24 mouse cellular contexts compared by ENCODE assay signal in the genomic region with DNA sequence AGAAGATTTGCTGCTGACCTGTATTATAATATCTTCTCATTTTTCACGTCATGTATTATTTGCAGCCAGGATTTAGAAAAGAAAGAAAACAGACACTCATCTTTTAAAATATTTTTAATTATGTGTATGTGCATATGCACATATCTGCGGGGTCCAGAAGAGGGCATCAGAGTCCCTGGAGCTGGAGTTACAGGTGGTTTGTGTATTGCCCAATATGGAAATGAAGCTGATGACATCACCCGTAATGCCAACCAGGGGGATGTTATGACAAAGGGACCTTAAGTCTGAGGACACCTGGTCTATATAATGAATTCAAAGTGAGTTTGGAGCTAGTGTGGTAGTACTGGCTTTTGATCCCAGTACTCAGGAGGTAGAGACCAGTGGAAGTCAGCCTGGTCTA. TPM values are rescaled to one million over a fixed set of nuclear protein-coding genes. Genes with fewer than 3 reads are reported as not detected.
DNase-seq lines count a peak whose midpoint lies in the region; ATAC-seq and TF ChIP-seq lines count a peak whose summit lies in the region.
"Had no signal": no experiment of that assay in that cellular context is flagged by ENCODE, and none has a peak within 500 bp of the region (broad histone marks: within the 10 kb centered on the region; RNA-seq: fewer than 3 reads in every experiment).

No protein-coding gene starts in this region.

- TF ChIP-seq POLR2A in kidney, adult 2 months (IDR thresholded peaks at IDR 0.05; ENCODE audit: low read depth, low read length) = no peak
- TF ChIP-seq POLR2A in CH12.LX (IDR thresholded peaks at IDR 0.05; ENCODE audit: low read depth, low read length) = no peak

- TF ChIP-seq RAD21 in CH12.LX (IDR thresholded peaks at IDR 0.05; ENCODE audit: low read depth, low read length) = peak; percentile 30

- 96% methylated on average over 3 of the region's 3 CpGs for WGBS in kidney, adult 2 months

- H3K27ac ChIP-seq in kidney, adult 2 months (ENCODE audit: insufficient read depth, low read depth, low read length) = no peak overlapping the region
- no peak overlapping the region for H3K27ac ChIP-seq in CH12.LX (ENCODE audit: insufficient read depth, low read depth)
- H3K27ac ChIP-seq: forebrain, embryonic 13.5 days; heart, embryonic 10.5 days; intestine, embryonic 15.5 days; limb, embryonic 10.5 days; macrophage; midbrain, embryonic 10.5 days had no signal

- H3K9me3 ChIP-seq in CH12.LX (replicated peaks; ENCODE audit: low read length) = no peaks in the 10 kb centered on the region
- H3K9me3 ChIP-seq: forebrain, embryonic 13.5 days; G1E; heart, embryonic 10.5 days; intestine, embryonic 15.5 days; limb, embryonic 10.5 days; midbrain, embryonic 10.5 days had no signal

- H3K27me3 ChIP-seq in kidney, adult 2 months (replicated peaks; ENCODE audit: control insufficient read depth, insufficient read depth, low read length) = no peaks in the 10 kb centered on the region
- no peaks in the 10 kb centered on the region for H3K27me3 ChIP-seq in CH12.LX (replicated peaks)
- H3K27me3 ChIP-seq: forebrain, embryonic 13.5 days; intestine, embryonic 15.5 days had no signal

- H3K36me3 ChIP-seq in kidney, adult 2 months (ENCODE audit: control insufficient read depth, insufficient read depth, low read length) = no peaks in the 10 kb centered on the region
- no peaks in the 10 kb centered on the region for H3K36me3 ChIP-seq in CH12.LX (replicated peaks in 1 of 2; ENCODE audit: control insufficient read depth in 1 of 2, insufficient read depth in 1 of 2, low read length in 1 of 2)
- H3K36me3 ChIP-seq: G1E; heart, embryonic 10.5 days; intestine, embryonic 15.5 days; limb, embryonic 10.5 days; midbrain, embryonic 10.5 days had no signal

- no peak overlapping the region for H3K4me2 ChIP-seq in CH12.LX (ENCODE audit: insufficient read depth, low read depth, poor library complexity, severe bottlenecking)
- H3K4me2 ChIP-seq: forebrain, embryonic 13.5 days; intestine, embryonic 15.5 days had no signal

- H3K4me1 ChIP-seq in kidney, adult 2 months (ENCODE audit: control insufficient read depth, insufficient read depth, low read length) = no peaks in the 10 kb centered on the region
- no peaks in the 10 kb centered on the region for H3K4me1 ChIP-seq in CH12.LX (ENCODE audit: control insufficient read depth in 1 of 2, insufficient read depth in 2 of 2)
- H3K4me1 ChIP-seq: forebrain, embryonic 13.5 days; heart, embryonic 10.5 days; intestine, embryonic 15.5 days; limb, embryonic 10.5 days; midbrain, embryonic 10.5 days had no signal

- no peak overlapping the region for H3K9ac ChIP-seq in CH12.LX (ENCODE audit: insufficient read depth, low read depth)
- H3K9ac ChIP-seq: forebrain, embryonic 13.5 days; intestine, embryonic 15.5 days had no signal

- no peak for TF ChIP-seq EP300 in CH12.LX (IDR thresholded peaks at IDR 0.05; ENCODE audit: low read length)

- peak; percentile 3 for DNase-seq in kidney, adult 2 months
- no peak for DNase-seq in kidney, adult 8-10 months
- peak; percentile 7 for DNase-seq in lung, postnatal 36 days
- DNase-seq in lung, adult 18-20 months = no peak
- peak; percentile 41 for DNase-seq in CH12.LX (ENCODE audit: extremely low read depth)
- no peak for DNase-seq in thymus, postnatal 25 days
- no peak for DNase-seq in spleen, postnatal 36 days (ENCODE audit: low spot score in 2 of 2)
- DNase-seq: adrenal gland, postnatal 14 days; cerebellum, adult 8-10 months; gastrocnemius, postnatal 14 days; liver had no signal

- TF ChIP-seq CTCF in kidney, adult 2 months (conservative IDR thresholded peaks at IDR 0.05; ENCODE audit: insufficient read depth, insufficient read length, low read depth, low read length) = no peak
- TF ChIP-seq CTCF in CH12.LX (conservative IDR thresholded peaks at IDR 0.05 in 1 of 2, IDR thresholded peaks at IDR 0.05 in 1 of 2; ENCODE audit: low read depth in 2 of 2, low read length in 2 of 2) = peak in 1 of 2 experiments; percentile 32; a peak in 1 of 4 replicates

- peak; percentile 63 for ATAC-seq in megakaryocyte progenitor cell, adult 5-6 weeks (replicated peaks; ENCODE audit: poor library complexity)
- ATAC-seq: CD4-positive, CD25-positive, alpha-beta regulatory T cell, adult 4 months; forebrain, embryonic 13.5 days; hindbrain, embryonic 16.5 days; intestine, embryonic 15.5 days had no signal

- no peak overlapping the region for H3K4me3 ChIP-seq in kidney, adult 2 months (ENCODE audit: insufficient read depth, low read depth, low read length)
- no peak overlapping the region for H3K4me3 ChIP-seq in CH12.LX (replicated peaks in 1 of 3; ENCODE audit: low read depth in 2 of 3, low read length in 2 of 3, poor library complexity in 1 of 3)
- H3K4me3 ChIP-seq: forebrain, embryonic 13.5 days; heart, embryonic 10.5 days; intestine, embryonic 15.5 days; limb, embryonic 10.5 days; midbrain, embryonic 10.5 days had no signal

- dilution Hi-C loops in CH12.LX (cut with MboI; ENCODE audit: extremely low pct_ligation_motif_present, extremely low pct_unique_long_range_greater_than_20kb, low sequenced_read_pairs) = no loop called here

- H3K79me2 ChIP-seq in CH12.LX (replicated peaks; ENCODE audit: control insufficient read depth, extremely low read depth, insufficient read depth, poor library complexity, severe bottlenecking) = no peaks in the 10 kb centered on the region

- in situ Hi-C loops in CH12.LX (cut with MboI; ENCODE audit: low pct_ligation_motif_present, low pct_unique_long_range_greater_than_20kb, low sequenced_read_pairs) = no loop called here

TF ChIP-seq in CH12.LX, 34 proteins besides CTCF, POLR2A, EP300 and RAD21:
- no peak for TF ChIP-seq SMC3 (IDR thresholded peaks at IDR 0.05; ENCODE audit: low read depth, low read length)
- TF ChIP-seq MEF2A (IDR thresholded peaks at IDR 0.05; ENCODE audit: borderline replicate concordance, low read depth, low read length) = no peak
- TF ChIP-seq ZC3H11A (IDR thresholded peaks at IDR 0.05; ENCODE audit: low read depth, low read length) = no peak
- TF ChIP-seq PAX5 (IDR thresholded peaks at IDR 0.05; ENCODE audit: low read length) = no peak
- TF ChIP-seq MAFK (IDR thresholded peaks at IDR 0.05; ENCODE audit: insufficient replicate concordance, low read length) = no peak
- no peak for TF ChIP-seq TBP (conservative IDR thresholded peaks at IDR 0.05; ENCODE audit: low read depth, low read length)
- no peak for TF ChIP-seq ZMIZ1 (IDR thresholded peaks at IDR 0.05; ENCODE audit: low read depth, low read length)
- TF ChIP-seq IRF4 (IDR thresholded peaks at IDR 0.05; ENCODE audit: low read depth, low read length) = no peak
- no peak for TF ChIP-seq JUND (conservative IDR thresholded peaks at IDR 0.05; ENCODE audit: low read depth, low read length)
- no peak for TF ChIP-seq NELFE (IDR thresholded peaks at IDR 0.05; ENCODE audit: low read depth, low read length)
- TF ChIP-seq GABPA (IDR thresholded peaks at IDR 0.05; ENCODE audit: insufficient replicate concordance, low read depth, low read length) = no peak
- no peak for TF ChIP-seq MYC (IDR thresholded peaks at IDR 0.05; ENCODE audit: low read depth, low read length)
- no peak for TF ChIP-seq E2F4 (IDR thresholded peaks at IDR 0.05; ENCODE audit: insufficient replicate concordance, low read depth, low read length)
- no peak for TF ChIP-seq CHD1 (IDR thresholded peaks at IDR 0.05; ENCODE audit: low read depth, low read length)
- TF ChIP-seq BHLHE40 (IDR thresholded peaks at IDR 0.05; ENCODE audit: low read depth, low read length) = no peak
- TF ChIP-seq RCOR1 (conservative IDR thresholded peaks at IDR 0.05; ENCODE audit: low read depth, low read length) = no peak
- TF ChIP-seq NRF1 (IDR thresholded peaks at IDR 0.05; ENCODE audit: low read depth, low read length) = no peak
- TF ChIP-seq JUN (IDR thresholded peaks at IDR 0.05; ENCODE audit: insufficient read depth, low read depth, low read length) = no peak
- no peak for TF ChIP-seq TCF12 (IDR thresholded peaks at IDR 0.05; ENCODE audit: low read depth, low read length)

RNA-seq across cellular contexts. Expression of gene Mybpc1, which starts 15.9 kb away (rescaled TPM):
- polyA plus RNA-seq in kidney, adult 2 months (2012; rRNA removed) = 7.8 TPM in 1 of 2 replicates, not detected in the other
- total RNA-seq in CH12.LX (2012; rRNA removed) (not detected in 2 replicates), CH12.LX (2014; rRNA removed) (not detected in 2 replicates)
- not detected in 2 replicates for polyA plus RNA-seq in CH12.LX (2012; ENCODE audit: insufficient read length, low read depth)
- not detected in 2 replicates for total RNA-seq in megakaryocyte progenitor cell, adult 5-6 weeks (2015)
- total RNA-seq in megakaryocyte progenitor cell, adult 5-6 weeks (2017) = not detected in 2 replicates
- total RNA-seq: G1E; hematopoietic stem cell, adult 5-6 weeks; neutrophil, adult 5-6 weeks had no signal
- polyA plus RNA-seq: CD4-positive, CD25-positive, alpha-beta regulatory T cell, adult 4 months; G1E; macrophage; small intestine, adult 2 months had no signal

Comparison
In these comparisons a context has a peak if more than half of its experiments do, and no peak if none do; other contexts are left out.
1. DNase-seq: peak in kidney, adult 2 months (single experiment), lung, postnatal 36 days (single experiment) and CH12.LX (single experiment); none in kidney, adult 8-10 months (0 of 2), lung, adult 18-20 months (0 of 2), thymus, postnatal 25 days (single experiment) and spleen, postnatal 36 days (0 of 2).